Mouse (Mus musculus): Measurements from ENCODE around the gene Dusp18.

DNA sequence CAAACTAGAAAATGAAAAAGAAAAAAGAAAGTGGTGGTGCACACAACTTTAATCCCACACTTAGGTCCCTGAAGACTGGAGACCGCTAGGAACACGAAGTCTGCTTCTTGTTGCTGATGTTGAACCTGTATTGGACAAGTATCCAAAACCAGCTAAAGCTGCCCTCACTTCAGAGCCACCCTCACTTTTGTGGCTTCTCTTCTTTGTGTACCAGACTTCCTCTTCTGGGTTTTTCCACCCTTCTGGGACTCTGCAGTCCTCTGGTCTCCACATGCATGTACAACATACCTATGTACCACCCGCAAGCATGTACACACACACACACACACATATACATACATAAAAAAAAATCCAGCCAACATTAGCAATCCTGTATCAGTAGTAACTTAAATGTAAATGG lies 11.3 kb upstream of the Dusp18 start:
- no peak for TF ChIP-seq TCF12 (IDR thresholded peaks at IDR 0.05; ENCODE audit: low read depth, low read length)
- TF ChIP-seq ZMIZ1 (IDR thresholded peaks at IDR 0.05; ENCODE audit: low read depth, low read length): no peak
- TF ChIP-seq POLR2A (IDR thresholded peaks at IDR 0.05; ENCODE audit: low read depth, low read length): no peak
- TF ChIP-seq ZC3H11A (IDR thresholded peaks at IDR 0.05; ENCODE audit: low read depth, low read length): no peak
